Mouse (Mus musculus) embryonic facial prominence, embryonic 12.5 days (tissue): Measurements from ENCODE around the gene Rpl36. TPM values are rescaled to one million over a fixed set of nuclear protein-coding genes. Genes with fewer than 3 reads are reported as not detected.
"Not testable (repeated sequence)": the region's sequence is repeated elsewhere in the genome, so short reads cannot be mapped to it uniquely, and the experiment has no call there.

ENCODE experiments used
- ATAC-seq: fragments of 200-750 bp; cut with Nextera tagmentation; 2 replicates; pipeline ENCODE4 v1.8.0; 2017; ENCODE audit not compliant: insufficient number of reproducible peaks, insufficient read depth, low FRiP score, low TSS enrichment
- H3K27ac ChIP-seq: fragments of 300-500 bp; sonication (generic); 2 replicates; pipeline ENCODE4 v1.5.1; 2016; ENCODE audit warnings: mild to moderate bottlenecking
- H3K27me3 ChIP-seq: fragments of 300-500 bp; sonication (generic); 2 replicates; pipeline ENCODE4 v1.6.1; 2016; ENCODE audit warnings: mild to moderate bottlenecking, moderate library complexity
- H3K36me3 ChIP-seq: fragments of 300-500 bp; sonication (generic); 2 replicates; pipeline ENCODE4 v1.6.1; 2016; ENCODE audit warnings: mild to moderate bottlenecking
- H3K4me1 ChIP-seq: fragments of 300-500 bp; sonication (generic); 2 replicates; pipeline ENCODE4 v1.6.1; 2016
- H3K4me2 ChIP-seq: fragments of 300-500 bp; sonication (generic); replicated peaks from 2 replicates; pipeline ENCODE4 v1.6.1; 2016; ENCODE audit warnings: mild to moderate bottlenecking, moderate library complexity
- H3K4me3 ChIP-seq: fragments of 300-500 bp; sonication (generic); 2 replicates; pipeline ENCODE4 v1.5.1; 2016; ENCODE audit warnings: mild to moderate bottlenecking
- H3K9ac ChIP-seq: fragments of 300-500 bp; sonication (generic); 2 replicates; pipeline ENCODE4 v1.6.1; 2016; ENCODE audit warnings: mild to moderate bottlenecking, moderate library complexity
- H3K9me3 ChIP-seq: fragments of 300-500 bp; sonication (generic); 2 replicates; pipeline ENCODE4 v1.6.1; 2016; ENCODE audit warnings: mild to moderate bottlenecking, moderate library complexity
- WGBS: fragments of 180-500 bp; shearing (Covaris S2); methylation state at CpG from one replicate; pipeline ENCODE4 v1.1.7; 2016; 5-methylcytosine and 5-hydroxymethylcytosine counted together
- polyA plus RNA-seq: library from polyadenylated mRNA; unstranded; fragments of >200 nt; fragmentation: Nextera tagmentation; extraction: Ambion mirVana; gene quantifications from 2 replicates; pipeline ENCODE4 v1.2.1, GENCODE M21; 2016

Gene Rpl36
- polyA plus RNA-seq, 1 experiment from 2014 or later = 1,591 TPM

- ATAC-seq = peak; percentile 87
- no peaks in the 10 kb centered on the region for H3K27me3 ChIP-seq
- H3K4me1 ChIP-seq = peaks cover 17% of the 10 kb centered on the region
- WGBS = under 1% methylated on average over 51 of the region's 51 CpGs
- H3K9ac ChIP-seq = peak within 1 kb of the TSS; percentile 92
- peak within 1 kb of the TSS; percentile 94 for H3K4me2 ChIP-seq
- H3K4me3 ChIP-seq = peak within 1 kb of the TSS; percentile 96
- H3K27ac ChIP-seq = peak within 1 kb of the TSS; percentile 80
- peaks cover 16% of the 10 kb centered on the region for H3K36me3 ChIP-seq
- no peaks in the 10 kb centered on the region for H3K9me3 ChIP-seq
These were observed 13.7 kb downstream of the Rpl36 start, which contains the start of gene Lonp1 for GRCm38 (mm10) chr17:56626754-56627470. Lonp1 (minus strand) TSS chr17:56626887.

- peak within 1 kb of the TSS; percentile 94 for H3K4me2 ChIP-seq
- H3K9me3 ChIP-seq = no peaks in the 10 kb centered on the region
- peak within 1 kb of the TSS; percentile 35 for H3K9ac ChIP-seq
- H3K4me3 ChIP-seq = peak within 1 kb of the TSS; percentile 96
- peaks cover 8% of the 10 kb centered on the region for H3K36me3 ChIP-seq
- WGBS = 12% methylated on average over 26 of the region's 26 CpGs
- peaks cover 17% of the 10 kb centered on the region for H3K4me1 ChIP-seq
- no peaks in the 10 kb centered on the region for H3K27me3 ChIP-seq
- H3K27ac ChIP-seq = peak within 1 kb of the TSS; percentile 80
- peak; percentile 58 for ATAC-seq
These were observed 14.5 kb downstream of the Rpl36 start, which contains the start of gene Catsperd for GRCm38 (mm10) chr17:56627530-56628277. Catsperd (plus strand) TSS chr17:56628143.

GRCm38 (mm10) chr17:56629800-56630781, 16.9 kb downstream of the Rpl36 start:
- 82% methylated on average over 27 of the region's 27 CpGs for WGBS
- ATAC-seq = not testable (repeated sequence)
- peaks cover 17% of the 10 kb centered on the region for H3K4me1 ChIP-seq

GRCm38 (mm10) chr17:56631807-56632206, 18.6 kb downstream of the Rpl36 start:
- H3K27ac ChIP-seq = no peak overlapping the region
- no peak overlapping the region for H3K4me3 ChIP-seq
- whole genome bisulfite sequencing = 63% methylated on average over 4 of the region's 4 CpGs
- 0 out of 2 replicates have a peak, but pooled peaks cover 6% of the 10 kb centered on the region for H3K4me1 ChIP-seq
- H3K4me2 ChIP-seq = no peak overlapping the region
- no peaks in the 10 kb centered on the region for H3K27me3 ChIP-seq
- no peak overlapping the region for H3K9ac ChIP-seq
- H3K36me3 ChIP-seq = no peaks in the 10 kb centered on the region
- no peak for ATAC-seq
- no peaks in the 10 kb centered on the region for H3K9me3 ChIP-seq

More at GRCm38 (mm10) chr17:56629800-56630781, 16.9 kb downstream of the Rpl36 start:
- not testable (repeated sequence) for H3K4me2 ChIP-seq, H3K27me3 ChIP-seq, H3K27ac ChIP-seq, H3K9ac ChIP-seq, H3K4me3 ChIP-seq, H3K9me3 ChIP-seq, H3K36me3 ChIP-seq

- Histone ChIP-seq H3K4me2 (no peak overlapping the region), H3K9ac (no peak overlapping the region), H3K4me3 (no peak overlapping the region), H3K9me3 (no peaks in the 10 kb centered on the region), H3K36me3 (no peaks in the 10 kb centered on the region), H3K27ac (no peak overlapping the region), H3K4me1 (no peaks in the 10 kb centered on the region), H3K27me3 (no peaks in the 10 kb centered on the region)
- no peak for ATAC-seq
- WGBS = 85% methylated on average over 6 of the region's 6 CpGs
These were observed 20.8 kb downstream of the Rpl36 start for GRCm38 (mm10) chr17:56634023-56634422.

GRCm38 (mm10) chr17:56643237-56643636, 30.0 kb downstream of the Rpl36 start:
- no peak overlapping the region for H3K27ac ChIP-seq
- H3K4me3 ChIP-seq = no peak overlapping the region
- no peak overlapping the region for H3K9ac ChIP-seq
- no peaks in the 10 kb centered on the region for H3K9me3 ChIP-seq
- WGBS = 83% methylated on average over 4 of the region's 4 CpGs
- no peak overlapping the region for H3K4me2 ChIP-seq
- no peaks in the 10 kb centered on the region for H3K4me1 ChIP-seq
- H3K36me3 ChIP-seq = no peaks in the 10 kb centered on the region
- no peaks in the 10 kb centered on the region for H3K27me3 ChIP-seq
- no peak for ATAC-seq

GRCm38 (mm10) chr17:56647546-56647945, 34.3 kb downstream of the Rpl36 start:
- ATAC-seq = no peak
- H3K9me3 ChIP-seq = no peaks in the 10 kb centered on the region
- H3K36me3 ChIP-seq = no peaks in the 10 kb centered on the region
- no peaks in the 10 kb centered on the region for H3K27me3 ChIP-seq
- no peak overlapping the region for H3K9ac ChIP-seq
- H3K4me3 ChIP-seq = no peak overlapping the region
- 61% methylated on average over 13 of the region's 13 CpGs for WGBS
- H3K27ac ChIP-seq = no peak overlapping the region
- H3K4me2 ChIP-seq = no peak overlapping the region
- H3K4me1 ChIP-seq = no peaks in the 10 kb centered on the region

- Histone ChIP-seq H3K27ac (no peak overlapping the region), H3K9me3 (no peaks in the 10 kb centered on the region), H3K4me3 (no peak overlapping the region), H3K27me3 (no peaks in the 10 kb centered on the region), H3K36me3 (no peaks in the 10 kb centered on the region), H3K4me1 (no peaks in the 10 kb centered on the region), H3K4me2 (no peak overlapping the region), H3K9ac (no peak overlapping the region)
- no peak for ATAC-seq
- 34% methylated on average over 10 of the region's 10 CpGs for WGBS
These were observed 38.6 kb downstream of the Rpl36 start for GRCm38 (mm10) chr17:56651801-56652200.

GRCm38 (mm10) chr17:56654771-56655170, 41.6 kb downstream of the Rpl36 start:
- Histone ChIP-seq H3K9me3 (no peaks in the 10 kb centered on the region), H3K4me1 (no peaks in the 10 kb centered on the region), H3K27me3 (no peaks in the 10 kb centered on the region), H3K4me3 (no peak overlapping the region), H3K27ac (no peak overlapping the region), H3K4me2 (no peak overlapping the region), H3K36me3 (no peaks in the 10 kb centered on the region), H3K9ac (no peak overlapping the region; the same call in 1 of the 2 replicates)
- ATAC-seq = no peak
- 73% methylated on average over 2 of the region's 2 CpGs for WGBS

GRCm38 (mm10) chr17:56655311-56655710, 42.1 kb downstream of the Rpl36 start:
- Histone ChIP-seq H3K9ac (no peak overlapping the region), H3K4me3 (no peak overlapping the region), H3K27ac (no peak overlapping the region), H3K27me3 (no peaks in the 10 kb centered on the region), H3K4me2 (no peak overlapping the region), H3K9me3 (no peaks in the 10 kb centered on the region), H3K4me1 (no peaks in the 10 kb centered on the region), H3K36me3 (no peaks in the 10 kb centered on the region)
- no peak for ATAC-seq
- WGBS = 79% methylated on average over 3 of the region's 3 CpGs

- H3K4me1 ChIP-seq = no peaks in the 10 kb centered on the region
- WGBS = 90% methylated on average over 6 of the region's 6 CpGs
These were observed 43.0 kb downstream of the Rpl36 start for GRCm38 (mm10) chr17:56656171-56656570.

More at GRCm38 (mm10) chr17:56656171-56656570, 43.0 kb downstream of the Rpl36 start:
- Histone ChIP-seq H3K4me3 (no peak overlapping the region), H3K27ac (no peak overlapping the region), H3K9me3 (no peaks in the 10 kb centered on the region), H3K36me3 (no peaks in the 10 kb centered on the region), H3K4me2 (no peak overlapping the region), H3K9ac (no peak overlapping the region), H3K27me3 (no peaks in the 10 kb centered on the region)
- ATAC-seq = no peak
